Comparison of ENCODE assay signal across 11 mouse cellular contexts in genomic region chr4:105203303-105203761, GRCm38 (mm10). TPM values are rescaled to one million over a fixed set of nuclear protein-coding genes. Genes with fewer than 3 reads are reported as not detected.
A peak's percentile ranks its signal among the peaks of the same experiment; 100 is the strongest.
DNase-seq lines count a peak whose midpoint lies in the region; ATAC-seq and TF ChIP-seq lines count a peak whose summit lies in the region.
"Had no signal": no experiment of that assay in that cellular context is flagged by ENCODE, and none has a peak within 500 bp of the region (broad histone marks: within the 10 kb centered on the region; RNA-seq: fewer than 3 reads in every experiment).

No protein-coding gene starts in this region.

- WGBS in forebrain, embryonic 15.5 days = 56% methylated on average over 2 of the region's 2 CpGs
- WGBS in forebrain, embryonic 10.5 days = 91% methylated on average over 2 of the region's 2 CpGs
- WGBS in forebrain, postnatal 0 days = 47% methylated on average over 2 of the region's 2 CpGs

- in situ Hi-C loops in ES-E14 (cut with MboI; ENCODE audit: low sequenced_read_pairs in 2 of 2, unreplicated experiment in 2 of 2) = no loop called here

- no peaks in the 10 kb centered on the region for H3K36me3 ChIP-seq in forebrain, embryonic 15.5 days
- peaks cover 73% of the 10 kb centered on the region for H3K36me3 ChIP-seq in forebrain, embryonic 10.5 days (replicated peaks)
- peaks cover 5% of the 10 kb centered on the region for H3K36me3 ChIP-seq in ES-E14 (ENCODE audit: control insufficient read depth, insufficient read depth, low read length, poor library complexity, severe bottlenecking)
- no peaks in the 10 kb centered on the region for H3K36me3 ChIP-seq in forebrain, postnatal 0 days (ENCODE audit: insufficient read depth)

- H3K27me3 ChIP-seq in forebrain, embryonic 15.5 days = no peaks in the 10 kb centered on the region
- no peaks in the 10 kb centered on the region for H3K27me3 ChIP-seq in forebrain, embryonic 10.5 days (ENCODE audit: poor library complexity, severe bottlenecking)
- no peaks in the 10 kb centered on the region for H3K27me3 ChIP-seq in forebrain, postnatal 0 days (ENCODE audit: insufficient read depth, low read length)

- H3K9me3 ChIP-seq in forebrain, embryonic 15.5 days = no peaks in the 10 kb centered on the region
- H3K9me3 ChIP-seq in forebrain, embryonic 10.5 days = no peaks in the 10 kb centered on the region
- H3K9me3 ChIP-seq in ES-E14 (ENCODE audit: control insufficient read depth, insufficient read depth, low read depth, low read length) = no peaks in the 10 kb centered on the region
- no peaks in the 10 kb centered on the region for H3K9me3 ChIP-seq in forebrain, postnatal 0 days (ENCODE audit: low read length)
- H3K9me3 ChIP-seq: heart, embryonic 13.5 days had no signal

- H3K27ac ChIP-seq in forebrain, embryonic 15.5 days (replicated peaks) = peak overlapping the region; percentile 79
- H3K27ac ChIP-seq in forebrain, embryonic 10.5 days = no peak overlapping the region; the same call in 1 of the 2 replicates
- peak overlapping the region; percentile 15; the same call in 1 of the 2 replicates for H3K27ac ChIP-seq in ES-E14 (ENCODE audit: insufficient read depth, low read depth, low read length, poor library complexity, severe bottlenecking)
- H3K27ac ChIP-seq in forebrain, postnatal 0 days (ENCODE audit: low read depth, low read length) = peak overlapping the region; percentile 1; the same call in 1 of the 2 replicates

- H3K9ac ChIP-seq in forebrain, embryonic 15.5 days (replicated peaks) = no peak overlapping the region
- no peak overlapping the region for H3K9ac ChIP-seq in ES-E14 (ENCODE audit: insufficient read depth, low read depth, low read length, poor library complexity, severe bottlenecking)
- no peak overlapping the region for H3K9ac ChIP-seq in forebrain, postnatal 0 days
- H3K9ac ChIP-seq: heart, embryonic 13.5 days had no signal

- no peak overlapping the region for H3K4me2 ChIP-seq in forebrain, embryonic 15.5 days (replicated peaks)
- peak overlapping the region; percentile 10; the same call in 1 of the 2 replicates for H3K4me2 ChIP-seq in forebrain, postnatal 0 days (ENCODE audit: low read depth)
- H3K4me2 ChIP-seq: heart, embryonic 13.5 days had no signal

- peak; percentile 52 for ATAC-seq in forebrain, embryonic 15.5 days (replicated peaks)
- peak; percentile 79 for ATAC-seq in forebrain, postnatal 0 days
- ATAC-seq in CD4-positive, CD25-positive, alpha-beta regulatory T cell, adult 4 months = no peak

- no peak for TF ChIP-seq CTCF in forebrain, postnatal 0 days (IDR thresholded peaks at IDR 0.05; ENCODE audit: low read depth)

- DNase-seq in forebrain, embryonic 10.5 days (ENCODE audit: extremely low spot score, low spot score) = no peak
- peak; percentile 60 to 63 for DNase-seq in kidney, postnatal 36 days
- DNase-seq in kidney, postnatal 14 days = no peak
- DNase-seq in ES-E14 (ENCODE audit: low read depth, low spot score) = no peak
- DNase-seq in forebrain, postnatal 0 days = peak; percentile 86
- no peak for DNase-seq in spleen, postnatal 10 days (ENCODE audit: low spot score in 2 of 2)
- DNase-seq: midbrain, embryonic 14.5 days; thymus, adult 2 months had no signal

- peaks cover 78% of the 10 kb centered on the region for H3K4me1 ChIP-seq in forebrain, embryonic 15.5 days
- peaks cover 92% of the 10 kb centered on the region for H3K4me1 ChIP-seq in forebrain, embryonic 10.5 days
- H3K4me1 ChIP-seq in ES-E14 (ENCODE audit: control insufficient read depth in 2 of 2, insufficient read depth in 2 of 2, low read length in 2 of 2, poor library complexity in 1 of 2) = peaks cover 13 to 43% of the 10 kb centered on the region in 2 experiments
- peaks cover 18% of the 10 kb centered on the region; the same call in 1 of the 2 replicates for H3K4me1 ChIP-seq in forebrain, postnatal 0 days (ENCODE audit: insufficient read depth)

- H3K4me3 ChIP-seq in forebrain, embryonic 15.5 days = no peak overlapping the region
- no peak overlapping the region for H3K4me3 ChIP-seq in forebrain, embryonic 10.5 days
- no peak overlapping the region for H3K4me3 ChIP-seq in ES-E14 (ENCODE audit: insufficient read depth in 1 of 2, low read depth in 1 of 2, low read length in 2 of 2, poor library complexity in 1 of 2, severe bottlenecking in 1 of 2)
- H3K4me3 ChIP-seq in forebrain, postnatal 0 days (ENCODE audit: low read depth, low read length) = no peak overlapping the region
- H3K4me3 ChIP-seq: heart, embryonic 13.5 days had no signal

TF ChIP-seq in ES-E14, 5 proteins besides CTCF, POLR2A, EP300 and RAD21:
- TF ChIP-seq ZC3H11A (IDR thresholded peaks at IDR 0.05; ENCODE audit: borderline replicate concordance, low read depth, low read length) (no peak), CHD2 (IDR thresholded peaks at IDR 0.05; ENCODE audit: low read depth, low read length) (no peak), MAFK (IDR thresholded peaks at IDR 0.05; ENCODE audit: insufficient read depth, low read depth, low read length) (no peak), ZNF384 (IDR thresholded peaks at IDR 0.05; ENCODE audit: low read depth, low read length) (no peak), HCFC1 (IDR thresholded peaks at IDR 0.05; ENCODE audit: borderline replicate concordance, insufficient read depth, low read length) (no peak)

RNA-seq across cellular contexts. Expression of gene Plpp3, which starts 46.2 kb away (rescaled TPM):
- 74.4 and 75.6 TPM in 2 replicates for polyA plus RNA-seq in forebrain, embryonic 15.5 days (2015; fragmentation: Nextera tagmentation; extraction: Ambion mirVana)
- 57.2 and 59.4 TPM in 2 replicates for polyA plus RNA-seq in forebrain, embryonic 10.5 days (2016; fragmentation: Nextera tagmentation; extraction: Ambion mirVana)
- total RNA-seq in ES-E14 (2012; rRNA removed) = 11.8 and 13.0 TPM in 2 replicates
- 64.8 and 87.3 TPM in 2 replicates for total RNA-seq in forebrain, postnatal 0 days (2014; rRNA removed)
- 82.8 and 117 TPM in 2 replicates for polyA plus RNA-seq in forebrain, postnatal 0 days (2015; fragmentation: Nextera tagmentation; extraction: Ambion mirVana)
- under 1 TPM in 1 of 2 experiments, not detected in 1; 0.24 TPM for polyA plus RNA-seq in CD4-positive, CD25-positive, alpha-beta regulatory T cell, adult 4 months (2017; shearing (Covaris generic))

Comparison
In these comparisons a context has a peak if more than half of its experiments do, and no peak if none do; other contexts are left out.
1. DNase-seq: peak in kidney, postnatal 36 days (2 of 2) and forebrain, postnatal 0 days (single experiment); none in forebrain, embryonic 10.5 days (single experiment), kidney, postnatal 14 days (single experiment), ES-E14 (single experiment) and spleen, postnatal 10 days (0 of 2).
2. RNA of gene Plpp3, which starts 46.2 kb away (polyA plus RNA-seq): 82.8 to 117 TPM in forebrain, postnatal 0 days, 74.4 to 75.6 TPM in forebrain, embryonic 15.5 days and 57.2 to 59.4 TPM in forebrain, embryonic 10.5 days; 0.24 TPM in CD4-positive, CD25-positive, alpha-beta regulatory T cell, adult 4 months; every median in the first group is over 10 times any median in the second.